Mouse (Mus musculus) liver, adult 2 months (tissue): Measurements from ENCODE around the gene Cdh23.

Source experiments
- CTCF ChIP-seq: fragments of 200-500 bp; IDR thresholded peaks from 2 replicates; pipeline ENCODE4 v1.5.1; 2011; ENCODE audit warnings: low read depth, low read length, control low read depth
- POLR2A ChIP-seq: fragments of 200-500 bp; IDR thresholded peaks from 2 replicates; pipeline ENCODE4 v1.6.1; 2011; ENCODE audit warnings: low read length, control low read depth; ENCODE audit not compliant: insufficient read depth; ENCODE audit errors: extremely low read depth

DNA sequence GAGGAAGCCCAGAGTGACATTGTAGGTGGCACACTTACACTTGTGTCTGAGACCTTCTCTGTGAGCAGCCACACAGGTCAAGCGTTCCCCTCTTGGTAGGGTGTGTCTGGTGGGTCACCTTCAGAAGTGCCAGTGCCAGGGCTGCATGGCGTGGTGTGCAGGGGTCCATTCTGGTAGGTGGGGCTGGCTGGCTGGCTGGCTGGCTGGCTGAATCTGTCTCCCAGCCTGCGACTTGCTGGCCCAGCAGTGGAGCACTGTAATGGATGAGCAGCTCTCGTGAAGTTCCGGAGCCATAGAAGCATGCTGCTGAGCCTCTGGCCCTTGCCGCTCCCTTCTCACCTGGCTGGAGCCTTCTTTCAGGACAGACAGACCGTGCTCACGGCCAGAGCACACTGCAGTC is 411.1 kb downstream of the Cdh23 start:
- no peak for TF ChIP-seq CTCF
- no peak for TF ChIP-seq POLR2A
